Mouse (Mus musculus): ENCODE data around the gene Vmn1r56.
"Not testable (repeated sequence)": the region's sequence is repeated elsewhere in the genome, so short reads cannot be mapped to it uniquely, and the experiment has no call there.

Gene Vmn1r56

GRCm38 (mm10) chr7:5196647-5197046 lies at the start of gene Vmn1r56:
TSS of gene Vmn1r56 (minus strand) at chr7:5196747.
- not testable (repeated sequence) for DNase-seq (ENCODE audit: low read depth, low spot score)

GRCm38 (mm10) chr7:5218193-5218592 lies 21.6 kb upstream of the Vmn1r56 start, which contains the start of gene Vmn1r57:
TSS of gene Vmn1r57 (plus strand) at chr7:5218493.
- not testable (repeated sequence) for DNase-seq (ENCODE audit: low read depth, low spot score)

- not testable (repeated sequence) for DNase-seq (ENCODE audit: low read depth, low spot score)
Measured at GRCm38 (mm10) chr7:5149570-5149969, 47.0 kb downstream of the Vmn1r56 start, which contains the start of gene Vmn1r55. TSS of gene Vmn1r55 (minus strand) at chr7:5149670.
